Mouse (Mus musculus) heart, postnatal 0 days (tissue): ENCODE measurements at regions not wholly inside any gene's neighbourhood (a gene's known extent, or its start where the extent isn't known, plus 50 kb on each side); places are given as distances from the start of the nearest gene placed in this dataset.
A peak's percentile ranks its signal among the peaks of the same experiment; 100 is the strongest.

Experiments used
- ATAC-seq: fragments of 200-750 bp; cut with Nextera tagmentation; 2 replicates; pipeline ENCODE4 v1.8.0; 2017; ENCODE audit warnings: low read depth, moderate number of reproducible peaks, moderate library complexity; ENCODE audit not compliant: insufficient read depth
- DNase-seq: peaks from one replicate; pipeline ENCODE4 v3.0.0-alpha.2; 2016; ENCODE audit warnings: low spot score
- H3K27ac ChIP-seq: fragments of 300-500 bp; sonication (generic); 2 replicates; pipeline ENCODE4 v1.5.1; 2014; ENCODE audit warnings: low read depth, mild to moderate bottlenecking
- H3K27me3 ChIP-seq: fragments of 300-500 bp; sonication (generic); 2 replicates; pipeline ENCODE4 v1.6.1; 2014; ENCODE audit warnings: low read length, mixed read lengths; ENCODE audit not compliant: control insufficient read depth, insufficient read depth
- H3K36me3 ChIP-seq: fragments of 300-500 bp; sonication (generic); replicated peaks from 2 replicates; pipeline ENCODE4 v1.6.1; 2014; ENCODE audit warnings: low read length, mixed read lengths; ENCODE audit not compliant: control insufficient read depth, insufficient read depth
- H3K4me1 ChIP-seq: fragments of 300-500 bp; sonication (generic); 2 replicates; pipeline ENCODE4 v1.6.1; 2014; ENCODE audit warnings: antibody characterized with exemption; ENCODE audit not compliant: control insufficient read depth, insufficient read depth
- H3K4me2 ChIP-seq: fragments of 300-500 bp; sonication (generic); 2 replicates; pipeline ENCODE4 v1.6.1; 2014; ENCODE audit warnings: low read depth, mild to moderate bottlenecking, low read length, moderate library complexity
- H3K4me3 ChIP-seq: fragments of 300-500 bp; sonication (generic); 2 replicates; pipeline ENCODE4 v1.5.1; 2014; ENCODE audit warnings: low read depth, low read length
- H3K9ac ChIP-seq: fragments of 300-500 bp; sonication (generic); replicated peaks from 2 replicates; pipeline ENCODE4 v1.6.1; 2014; ENCODE audit warnings: low read depth, low read length, mixed read lengths
- H3K9me3 ChIP-seq: fragments of 300-500 bp; sonication (generic); replicated peaks from 2 replicates; pipeline ENCODE4 v1.6.1; 2016; ENCODE audit warnings: low read length; ENCODE audit not compliant: control insufficient read depth
- CTCF ChIP-seq: IDR thresholded peaks from 2 replicates; pipeline ENCODE4 v1.5.1; 2016; ENCODE audit warnings: antibody characterized with exemption, control low read depth, low read depth
- EP300 ChIP-seq: IDR thresholded peaks from 2 replicates; pipeline ENCODE4 v1.6.1; 2016; ENCODE audit warnings: antibody characterized with exemption, low read depth
- WGBS: fragments of 180-500 bp; shearing (Covaris S2); extraction: QIAGEN DNeasy Blood & Tissue Kit; methylation state at CpG from one replicate; pipeline ENCODE4 v1.1.7; 2014; 5-methylcytosine and 5-hydroxymethylcytosine counted together

GRCm38 (mm10) chr6:117279786-117280411 lies 111.6 kb downstream of the Cxcl12 start:
- Histone ChIP-seq H3K4me3 (no peak overlapping the region), H3K9me3 (no peaks in the 10 kb centered on the region), H3K27me3 (no peaks in the 10 kb centered on the region), H3K36me3 (no peaks in the 10 kb centered on the region), H3K9ac (no peak overlapping the region), H3K4me2 (no peak overlapping the region), H3K27ac (no peak overlapping the region), H3K4me1 (peaks cover 8% of the 10 kb centered on the region; the same call in 1 of the 2 replicates)
- 28% methylated on average over 14 of the region's 14 CpGs for WGBS
- ATAC-seq = peak; percentile 53; the same call in 1 of the 2 replicates
- TF ChIP-seq EP300 = no peak
- TF ChIP-seq CTCF = no peak
- peak; percentile 57 for DNase-seq

- Histone ChIP-seq H3K4me1 (peaks cover 8% of the 10 kb centered on the region; the same call in 1 of the 2 replicates), H3K36me3 (no peaks in the 10 kb centered on the region), H3K4me3 (no peak overlapping the region), H3K4me2 (no peak overlapping the region), H3K9me3 (no peaks in the 10 kb centered on the region), H3K27ac (no peak overlapping the region), H3K27me3 (no peaks in the 10 kb centered on the region), H3K9ac (no peak overlapping the region)
- ATAC-seq = no peak
- 71% methylated on average over 3 of the region's 3 CpGs for WGBS
- TF ChIP-seq EP300 (no peak), CTCF (no peak)
- no peak for DNase-seq
Observed at GRCm38 (mm10) chr6:117280911-117281310, 112.6 kb downstream of the Cxcl12 start.

GRCm38 (mm10) chr6:117283616-117284015 lies 115.3 kb downstream of the Cxcl12 start:
- H3K27ac ChIP-seq = no peak overlapping the region
- no peaks in the 10 kb centered on the region for H3K36me3 ChIP-seq
- H3K4me3 ChIP-seq = no peak overlapping the region
- H3K9ac ChIP-seq = no peak overlapping the region
- no peak for DNase-seq
- no peak overlapping the region for H3K4me2 ChIP-seq
- H3K4me1 ChIP-seq = peaks cover 8% of the 10 kb centered on the region; the same call in 1 of the 2 replicates
- TF ChIP-seq EP300 (no peak), CTCF (no peak)
- ATAC-seq = no peak
- WGBS = 76% methylated on average over 3 of the region's 3 CpGs
- H3K9me3 ChIP-seq = no peaks in the 10 kb centered on the region
- no peaks in the 10 kb centered on the region for H3K27me3 ChIP-seq

DNA sequence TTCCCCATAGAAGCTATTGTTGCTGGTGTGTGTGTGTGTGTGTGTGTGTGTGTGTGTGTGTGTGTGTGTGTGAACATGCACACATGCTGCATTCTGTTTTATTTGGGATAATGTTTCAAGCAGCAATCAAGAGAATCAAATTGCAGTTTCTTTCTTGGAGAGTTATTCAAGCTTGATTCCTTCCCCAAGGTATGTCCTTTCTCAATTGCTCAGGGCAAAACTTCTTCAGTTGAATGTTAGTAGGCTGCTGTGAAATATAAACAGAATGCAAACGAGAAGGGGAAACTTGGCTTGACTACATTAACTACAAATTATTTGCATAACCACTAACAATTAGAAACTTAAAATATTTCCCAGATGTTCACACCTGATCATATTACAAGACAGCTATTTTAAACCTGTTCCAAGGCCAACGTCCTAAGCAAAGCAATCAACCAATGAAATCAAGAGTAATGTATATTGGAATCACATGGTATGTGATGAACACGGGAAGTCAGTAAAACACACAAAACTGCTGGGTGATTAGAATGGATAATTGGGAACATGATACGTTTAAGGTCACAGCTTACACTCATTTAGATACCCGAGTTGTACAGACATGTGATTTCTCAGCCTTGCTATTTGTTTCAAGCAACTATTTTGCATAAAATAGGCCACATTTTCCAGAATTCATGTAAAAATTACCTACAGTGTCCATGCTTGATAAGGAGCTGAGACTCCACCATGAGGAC lies 116.2 kb downstream of the Cxcl12 start:
- no peak overlapping the region for H3K27ac ChIP-seq
- no peak overlapping the region for H3K4me3 ChIP-seq
- H3K9me3 ChIP-seq = no peaks in the 10 kb centered on the region
- no peaks in the 10 kb centered on the region for H3K27me3 ChIP-seq
- H3K36me3 ChIP-seq = no peaks in the 10 kb centered on the region
- H3K4me2 ChIP-seq = no peak overlapping the region
- DNase-seq (no peak), ATAC-seq (no peak)
- WGBS = 66% methylated on average over 5 of the region's 5 CpGs
- H3K4me1 ChIP-seq = peaks cover 4% of the 10 kb centered on the region; the same call in 1 of the 2 replicates
- no peak overlapping the region for H3K9ac ChIP-seq
- no peak for TF ChIP-seq CTCF
- no peak for TF ChIP-seq EP300

GRCm38 (mm10) chr6:117287396-117287795 lies 119.1 kb downstream of the Cxcl12 start:
- no peak for ATAC-seq
- no peak for DNase-seq
- TF ChIP-seq EP300 = no peak
- no peak for TF ChIP-seq CTCF
- H3K4me3 ChIP-seq = no peak overlapping the region
- no peak overlapping the region for H3K4me2 ChIP-seq
- H3K27me3 ChIP-seq = no peaks in the 10 kb centered on the region
- no peak overlapping the region for H3K9ac ChIP-seq
- H3K36me3 ChIP-seq = no peaks in the 10 kb centered on the region
- H3K27ac ChIP-seq = no peak overlapping the region
- WGBS = 80% methylated on average over 5 of the region's 5 CpGs
- no peaks in the 10 kb centered on the region for H3K9me3 ChIP-seq
- no peaks in the 10 kb centered on the region for H3K4me1 ChIP-seq
